Mouse (Mus musculus) left cerebral cortex, adult 6 months (tissue): ENCODE data around the gene Cemip2. TPM values are rescaled to one million over a fixed set of nuclear protein-coding genes. Genes with fewer than 3 reads are reported as not detected.

Experiments
- long read RNA-seq, 2 experiments: library from polyadenylated mRNA; unstranded; transcript quantifications; one replicate each; pipeline ENCODE4 v2.0.0; 2019 to 2020
- polyA plus RNA-seq: library from polyadenylated mRNA; unstranded; fragments of <200 nt; fragmentation: Nextera tagmentation; gene quantifications from 2 replicates; pipeline ENCODE4 v1.2.3, GENCODE M21; 2021

The Cemip2 gene
- 3.2 and 4.3 TPM in 2 replicates for polyA plus RNA-seq
- long read RNA-seq, experiment 1, full-length matches to known transcripts = 3 of 5 reads
- long read RNA-seq, experiment 1, partial matches to known transcripts = 2 of 5 reads
- long read RNA-seq, experiment 1, other reads (novel, unspliced or antisense) = 0 of 5 reads
- long read RNA-seq, experiment 2, partial matches to known transcripts = 1 of 2 reads
- long read RNA-seq, experiment 2, other reads (novel, unspliced or antisense) = 1 of 2 reads

GRCm38 (mm10) chr19:21778147-21778917 lies at the start of gene Cemip2:
TSS of gene Cemip2 (plus strand) at chr19:21778342.

Other genes starting within 250 kb of the Cemip2 start
- gene 1110059E24Rik, start 125.4 kb upstream of the Cemip2 start, polyA plus RNA-seq = 27.3 and 32.8 TPM in 2 replicates
- 8.2 and 23.5 TPM in 2 replicates for gene Abhd17b, start 125.2 kb upstream of the Cemip2 start, polyA plus RNA-seq